Mouse (Mus musculus) forebrain, embryonic 16.5 days (tissue): ENCODE data around the gene Pfkl. TPM values are rescaled to one million over a fixed set of nuclear protein-coding genes. Genes with fewer than 3 reads are reported as not detected.
"Not testable (repeated sequence)": the region's sequence is repeated elsewhere in the genome, so short reads cannot be mapped to it uniquely, and the experiment has no call there.

Experiments
- ATAC-seq: fragments of 200-750 bp; cut with Nextera tagmentation; 2 replicates; pipeline ENCODE4 v1.8.0; 2017; ENCODE audit warnings: mild to moderate bottlenecking, moderate library complexity
- H3K27ac ChIP-seq: fragments of 300-500 bp; sonication (generic); 2 replicates; pipeline ENCODE4 v1.5.1; 2014; ENCODE audit warnings: low read length, control low read depth
- H3K27me3 ChIP-seq: fragments of 300-500 bp; sonication (generic); replicated peaks from 2 replicates; pipeline ENCODE4 v1.6.1; 2014; ENCODE audit warnings: low read length; ENCODE audit not compliant: control insufficient read depth, insufficient read depth
- H3K36me3 ChIP-seq: fragments of 300-500 bp; sonication (generic); 2 replicates; pipeline ENCODE4 v1.6.1; 2014; ENCODE audit not compliant: control insufficient read depth, insufficient read depth
- H3K4me1 ChIP-seq: fragments of 300-500 bp; sonication (generic); replicated peaks from 2 replicates; pipeline ENCODE4 v1.6.1; 2014; ENCODE audit warnings: low read length; ENCODE audit not compliant: control insufficient read depth, insufficient read depth
- H3K4me2 ChIP-seq: fragments of 300-500 bp; sonication (generic); 2 replicates; pipeline ENCODE4 v1.6.1; 2014; ENCODE audit warnings: mild to moderate bottlenecking, low read length, control low read depth
- H3K4me3 ChIP-seq: fragments of 300-500 bp; sonication (generic); replicated peaks from 2 replicates; pipeline ENCODE4 v1.5.1; 2014; ENCODE audit warnings: mild to moderate bottlenecking, low read length, control low read depth
- H3K9ac ChIP-seq: fragments of 300-500 bp; sonication (generic); replicated peaks from 2 replicates; pipeline ENCODE4 v1.6.1; 2014; ENCODE audit warnings: low read depth, low read length, control low read depth
- H3K9me3 ChIP-seq: fragments of 300-500 bp; sonication (generic); 2 replicates; pipeline ENCODE4 v1.6.1; 2016; ENCODE audit warnings: low read length; ENCODE audit not compliant: control insufficient read depth
- WGBS: fragments of 180-500 bp; shearing (Covaris S2); extraction: QIAGEN DNeasy Blood & Tissue Kit; methylation state at CpG from one replicate; pipeline ENCODE4 v1.1.7; 2014; 5-methylcytosine and 5-hydroxymethylcytosine counted together
- polyA plus RNA-seq: library from polyadenylated mRNA; unstranded; fragments of >200 nt; fragmentation: Nextera tagmentation; extraction: Ambion mirVana; gene quantifications from 2 replicates; pipeline ENCODE4 v1.2.1, GENCODE M21; 2015

The Pfkl gene
- polyA plus RNA-seq, 1 experiment from 2014 or later, result 117 TPM

GRCm38 (mm10) chr10:77962725-77963124 is 47.2 kb downstream of the Pfkl start:
- H3K9me3 ChIP-seq, result no peaks in the 10 kb centered on the region
- H3K27ac ChIP-seq, result no peak overlapping the region
- WGBS, result 90% methylated on average over 2 of the region's 2 CpGs
- H3K9ac ChIP-seq, result no peak overlapping the region
- H3K4me2 ChIP-seq, result no peak overlapping the region
- H3K27me3 ChIP-seq, result no peaks in the 10 kb centered on the region
- H3K4me1 ChIP-seq, result no peaks in the 10 kb centered on the region
- no peak overlapping the region for H3K4me3 ChIP-seq
- H3K36me3 ChIP-seq, result no peaks in the 10 kb centered on the region
- no peak for ATAC-seq

GRCm38 (mm10) chr10:77950468-77950867 is 59.4 kb downstream of the Pfkl start:
- not testable (repeated sequence) for H3K36me3 ChIP-seq, H3K27me3 ChIP-seq, H3K9ac ChIP-seq, H3K27ac ChIP-seq, H3K4me1 ChIP-seq, H3K4me3 ChIP-seq, H3K4me2 ChIP-seq, ATAC-seq, H3K9me3 ChIP-seq
- WGBS, result 87% methylated on average over 8 of the region's 12 CpGs

GRCm38 (mm10) chr10:77939685-77940084 is 70.2 kb downstream of the Pfkl start:
- no peak overlapping the region for H3K9ac ChIP-seq
- no peaks in the 10 kb centered on the region for H3K4me1 ChIP-seq
- H3K36me3 ChIP-seq, result no peaks in the 10 kb centered on the region
- H3K4me3 ChIP-seq, result no peak overlapping the region
- 76% methylated on average over 2 of the region's 2 CpGs for WGBS
- no peaks in the 10 kb centered on the region for H3K27me3 ChIP-seq
- no peaks in the 10 kb centered on the region for H3K9me3 ChIP-seq
- no peak overlapping the region for H3K27ac ChIP-seq
- ATAC-seq, result no peak
- no peak overlapping the region for H3K4me2 ChIP-seq

Other genes starting within 250 kb of the Pfkl start
- not detected in 2 replicates for gene Gm3238, start 238.8 kb downstream of the Pfkl start, polyA plus RNA-seq
- not detected in 2 replicates for gene Gm7138, start 233.1 kb downstream of the Pfkl start, polyA plus RNA-seq
- not detected in 2 replicates for gene Gm3250, start 227.5 kb downstream of the Pfkl start, polyA plus RNA-seq
- gene Gm7137, start 221.9 kb downstream of the Pfkl start, polyA plus RNA-seq, result not detected in 2 replicates
- not detected in 2 replicates for gene Gm9639, start 215.0 kb downstream of the Pfkl start, polyA plus RNA-seq
- not detected in 2 replicates for gene Gm19668, start 210.9 kb downstream of the Pfkl start, polyA plus RNA-seq
- gene Gm9507, start 198.2 kb downstream of the Pfkl start, polyA plus RNA-seq, result not detected in 2 replicates
- not detected in 2 replicates for gene Gm2696, start 195.4 kb downstream of the Pfkl start, polyA plus RNA-seq
- gene Krtap10-4, start 183.0 kb downstream of the Pfkl start, polyA plus RNA-seq, result not detected in 2 replicates
- not detected in 2 replicates for gene Krtap10-10, start 174.1 kb downstream of the Pfkl start, polyA plus RNA-seq
- not detected in 2 replicates for gene Gm36176, start 163.3 kb downstream of the Pfkl start, polyA plus RNA-seq
- not detected in 2 replicates for gene Gm10318, start 157.2 kb downstream of the Pfkl start, polyA plus RNA-seq
- not detected in 2 replicates for gene Gm3285, start 148.1 kb downstream of the Pfkl start, polyA plus RNA-seq
- gene Lrrc3, start 107.5 kb downstream of the Pfkl start, polyA plus RNA-seq, result 10.9 and 15.7 TPM in 2 replicates
- gene Trpm2, start 39.5 kb downstream of the Pfkl start, polyA plus RNA-seq, result 3.0 and 5.0 TPM in 2 replicates
- gene 1810043G02Rik, start 31.6 kb downstream of the Pfkl start, polyA plus RNA-seq, result 33.7 and 36.0 TPM in 2 replicates
- not detected in 2 replicates for gene Dnmt3l, start 31.9 kb upstream of the Pfkl start, polyA plus RNA-seq
- 0.34 TPM in 1 of 2 replicates, not detected in the other for gene Aire, start 33.5 kb upstream of the Pfkl start, polyA plus RNA-seq
- gene Icosl, start 59.2 kb upstream of the Pfkl start, polyA plus RNA-seq, result 0.38 and 0.82 TPM in 2 replicates
- gene D10Jhu81e, start 159.7 kb upstream of the Pfkl start, polyA plus RNA-seq, result 22.9 and 29.4 TPM in 2 replicates
- gene Pwp2, start 175.1 kb upstream of the Pfkl start, polyA plus RNA-seq, result 24.5 TPM in 2 replicates
- gene Trappc10, start 234.6 kb upstream of the Pfkl start, polyA plus RNA-seq, result 21.6 and 22.8 TPM in 2 replicates